Mouse (Mus musculus) megakaryocyte, adult 5-6 weeks (primary cell): ENCODE data around the gene Zswim1. TPM values are rescaled to one million over a fixed set of nuclear protein-coding genes. Genes with fewer than 3 reads are reported as not detected.

Experiments
- ATAC-seq: 2 replicates; pipeline ENCODE4 v1.8.0; 2016; ENCODE audit warnings: mild to moderate bottlenecking, inconsistent platforms; ENCODE audit not compliant: poor library complexity, severe bottlenecking
- total RNA-seq, 2 experiments: library from RNA; stranded (forward) in 1 of 2; stranded (reverse) in 1 of 2; fragments of 153-499, 151-499 nt in 1 of 2; fragments of 221-1000, 200-1000 nt in 1 of 2; gene quantifications; 2 replicates each; pipeline versions ENCODE4 v1.2.3 to v1.2.4; 2015 to 2017

Gene Zswim1
- total RNA-seq (2015) = 5.7 and 6.4 TPM in 2 replicates
- 2.9 TPM in 2 replicates for total RNA-seq (2017)

- peak; percentile 99 for ATAC-seq
Observed at GRCm38 (mm10) chr2:164822636-164823165, at the start of gene Zswim1. Zswim1 (plus strand) TSS chr2:164822686.

GRCm38 (mm10) chr2:164773229-164773988 lies 49.1 kb upstream of the Zswim1 start:
- no peak for ATAC-seq

- no peak for ATAC-seq
Observed at GRCm38 (mm10) chr2:164773989-164774364, 48.5 kb upstream of the Zswim1 start.

GRCm38 (mm10) chr2:164776130-164776529 lies 46.4 kb upstream of the Zswim1 start:
- ATAC-seq = no peak

GRCm38 (mm10) chr2:164776801-164777200 lies 45.7 kb upstream of the Zswim1 start:
- ATAC-seq = no peak

GRCm38 (mm10) chr2:164777246-164778014 lies 45.1 kb upstream of the Zswim1 start:
- ATAC-seq = no peak

GRCm38 (mm10) chr2:164778015-164778287 lies 44.5 kb upstream of the Zswim1 start:
- no peak for ATAC-seq

GRCm38 (mm10) chr2:164778809-164779208 lies 43.7 kb upstream of the Zswim1 start:
- ATAC-seq = no peak

GRCm38 (mm10) chr2:164779481-164780086 lies 42.9 kb upstream of the Zswim1 start, which contains the start of gene Tnnc2:
Tnnc2 (minus strand) TSS chr2:164779967.
- ATAC-seq = no peak

GRCm38 (mm10) chr2:164781876-164782275 lies 40.6 kb upstream of the Zswim1 start:
- ATAC-seq = no peak

- ATAC-seq = 0 out of 2 replicates have a peak, but pooled peaks have one; percentile 30
Observed at GRCm38 (mm10) chr2:164783926-164784581, 38.4 kb upstream of the Zswim1 start.

GRCm38 (mm10) chr2:164784869-164785420 lies 37.5 kb upstream of the Zswim1 start:
- ATAC-seq = no peak

GRCm38 (mm10) chr2:164785481-164786387 lies 36.8 kb upstream of the Zswim1 start, which contains the start of gene Snx21:
Snx21 (plus strand) TSS chr2:164785823.
- peak; percentile 71 for ATAC-seq

- no peak for ATAC-seq
Observed at GRCm38 (mm10) chr2:164786388-164786885, 36.0 kb upstream of the Zswim1 start.

GRCm38 (mm10) chr2:164787032-164787431 lies 35.5 kb upstream of the Zswim1 start:
- ATAC-seq = peak; percentile 23; the same call in 1 of the 2 replicates

GRCm38 (mm10) chr2:164787779-164788178 lies 34.7 kb upstream of the Zswim1 start:
- no peak for ATAC-seq

- no peak for ATAC-seq
Observed at GRCm38 (mm10) chr2:164788411-164788810, 34.1 kb upstream of the Zswim1 start.

GRCm38 (mm10) chr2:164790451-164790850 lies 32.0 kb upstream of the Zswim1 start:
- ATAC-seq = no peak

GRCm38 (mm10) chr2:164791841-164792261 lies 30.6 kb upstream of the Zswim1 start:
- ATAC-seq = no peak
